Mouse (Mus musculus): ENCODE measurements at regions not wholly inside any gene's neighbourhood (a gene's known extent, or its start where the extent isn't known, plus 50 kb on each side); places are given as distances from the start of the nearest gene placed in this dataset.

DNA sequence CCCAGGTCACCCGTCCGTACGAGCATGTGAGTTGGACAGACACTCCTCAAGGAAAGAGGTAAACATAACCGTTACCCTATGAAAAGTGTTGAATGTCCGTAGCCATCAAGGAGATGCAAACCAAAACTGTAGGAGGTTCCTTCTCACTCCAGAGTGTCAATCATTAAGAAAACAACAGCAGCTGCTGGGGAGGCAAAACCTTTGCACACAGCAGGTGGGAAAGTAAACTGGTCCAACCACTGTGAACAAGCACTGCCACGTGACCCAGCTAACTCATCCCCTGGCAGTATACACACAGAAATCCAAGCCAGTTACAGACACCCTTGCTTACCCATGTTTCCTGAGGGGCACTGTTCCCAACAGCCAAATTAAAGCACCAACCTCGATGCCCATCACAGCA lies 54.7 kb upstream of the Irx5 start:
- DNase-seq = no peak

GRCm38 (mm10) chr8:92301029-92301428 lies 56.4 kb upstream of the Irx5 start:
- DNase-seq = no peak

DNA sequence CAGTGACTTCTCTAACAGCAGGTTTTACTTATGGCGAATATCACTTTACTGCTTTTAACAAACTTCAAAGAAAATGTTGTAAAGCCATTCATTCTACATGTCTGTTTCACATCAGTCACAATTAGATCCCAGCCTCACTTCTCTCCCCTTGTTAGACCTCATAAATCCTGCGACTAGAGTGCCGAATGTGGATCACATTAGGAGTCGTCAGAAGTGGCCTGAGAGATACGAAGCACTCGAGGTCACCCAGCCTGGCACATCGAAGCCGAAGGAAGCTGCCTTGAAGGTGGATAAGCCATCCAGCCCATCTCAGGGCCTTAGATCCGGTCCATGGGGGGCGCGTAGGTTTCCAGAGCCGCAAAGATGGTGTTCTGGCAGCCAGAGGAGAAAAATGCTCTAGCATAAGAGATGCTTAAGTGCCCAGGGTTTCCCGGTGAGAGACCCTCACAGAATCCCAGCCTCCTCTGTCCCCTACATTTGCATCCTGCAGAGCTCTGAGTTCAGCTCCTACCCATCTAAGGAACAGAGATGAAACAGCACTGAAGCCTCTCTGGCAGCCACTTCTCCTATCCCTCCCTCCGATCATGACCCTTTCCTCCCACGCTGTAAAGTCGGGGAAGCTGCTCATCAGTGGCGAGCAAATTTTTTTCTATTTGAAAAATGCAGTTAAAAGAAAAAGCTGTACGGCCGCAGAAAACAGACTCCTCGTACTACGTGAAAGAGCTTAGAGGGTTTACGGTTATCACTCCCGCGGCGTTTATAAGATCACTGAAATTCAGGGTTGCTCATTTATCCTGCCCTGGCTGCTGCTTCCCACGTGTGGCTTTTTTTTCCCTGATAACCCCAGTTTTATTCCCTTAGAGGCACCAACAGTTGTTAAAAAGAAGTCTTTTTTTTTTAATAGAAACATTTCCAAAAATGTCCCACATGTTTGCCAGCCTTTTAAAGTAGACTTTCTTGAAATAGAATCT lies 70.3 kb upstream of the Irx5 start:
- DNase-seq = no peak

- no peak for DNase-seq
Observed at GRCm38 (mm10) chr8:92275755-92276154, 81.7 kb upstream of the Irx5 start.

GRCm38 (mm10) chr8:92272726-92273125 lies 84.7 kb upstream of the Irx5 start:
- no peak for DNase-seq

- no peak for DNase-seq
Observed at GRCm38 (mm10) chr8:92272073-92272472, 85.4 kb upstream of the Irx5 start.

DNA sequence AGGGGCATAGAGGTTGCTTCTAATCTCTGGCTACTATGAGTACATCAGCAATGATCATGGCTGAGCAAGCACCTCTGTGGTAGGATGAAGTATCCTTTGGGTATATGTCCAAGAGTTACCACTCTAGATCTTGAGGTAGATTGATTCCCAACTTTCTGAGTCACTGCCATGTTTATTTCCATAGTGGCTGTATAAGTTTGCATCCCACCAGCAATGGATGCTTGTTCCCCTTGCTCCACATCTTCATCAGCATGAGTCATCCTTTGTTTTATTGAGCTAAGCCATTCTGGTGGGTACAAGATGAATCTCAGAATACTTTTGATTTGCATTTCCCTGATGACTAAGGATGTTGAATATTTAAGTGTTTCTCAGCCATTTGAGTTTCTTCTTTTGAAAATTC lies 86.8 kb upstream of the Irx5 start:
- no peak for DNase-seq

GRCm38 (mm10) chr8:92267415-92267814 lies 90.0 kb upstream of the Irx5 start:
- no peak for DNase-seq

DNA sequence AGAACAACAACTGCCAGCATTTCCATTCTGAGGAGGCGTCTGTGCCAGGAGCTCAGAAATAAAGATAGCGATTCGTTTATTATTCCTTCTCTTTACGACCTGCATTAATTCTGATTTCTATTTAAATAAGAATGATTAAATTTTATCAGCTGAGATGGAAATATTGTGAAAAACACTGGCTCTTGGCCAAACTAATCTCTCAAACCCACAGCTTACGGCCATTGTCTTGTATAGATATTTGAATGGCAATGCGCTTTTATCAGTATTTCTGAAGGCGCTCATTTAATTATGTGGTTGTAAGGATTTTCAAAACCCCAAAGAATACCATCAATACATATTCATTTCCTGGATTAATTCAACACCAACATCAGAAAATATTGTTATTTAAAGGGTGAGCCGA lies 97.4 kb upstream of the Irx5 start:
- no peak for DNase-seq

- no peak for DNase-seq
Observed at GRCm38 (mm10) chr8:92258258-92258657, 99.2 kb upstream of the Irx5 start.

DNA sequence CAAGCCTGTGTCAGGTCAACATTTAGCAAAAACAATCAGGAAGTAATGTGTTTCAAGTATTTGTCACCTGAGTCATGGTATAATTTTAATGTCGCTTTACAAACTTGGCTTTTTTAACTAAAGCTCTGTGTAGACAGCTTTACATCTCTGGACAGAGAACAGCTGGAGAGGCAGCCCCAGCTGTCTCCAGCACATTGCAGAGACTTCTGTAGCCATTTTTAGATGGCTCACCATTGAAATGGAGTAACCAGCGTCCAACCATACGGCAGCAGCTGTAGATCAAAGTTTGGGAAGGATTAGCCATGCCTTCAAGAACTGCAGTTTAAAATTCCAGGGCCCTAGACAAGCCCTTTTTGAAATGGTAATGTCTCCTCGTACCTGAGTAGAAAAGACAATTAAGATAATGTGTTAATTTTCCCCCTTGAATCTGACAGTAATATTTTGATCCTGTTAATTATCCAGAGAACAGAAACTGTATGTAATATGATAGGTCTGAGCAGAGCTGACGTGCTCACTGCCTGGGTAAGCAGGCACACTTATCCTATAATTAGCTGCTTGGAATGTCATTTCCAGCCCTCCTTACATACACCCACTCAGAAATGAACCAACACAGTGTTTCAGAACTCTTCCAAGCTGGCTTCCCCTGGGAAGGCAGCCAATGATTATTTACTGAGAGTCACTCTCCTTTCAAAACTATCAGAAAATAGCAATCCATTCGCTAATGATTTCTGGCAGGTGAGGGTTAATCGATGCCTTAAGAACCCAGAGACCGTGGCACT lies 104.6 kb upstream of the Irx5 start:
- DNase-seq = no peak

DNA sequence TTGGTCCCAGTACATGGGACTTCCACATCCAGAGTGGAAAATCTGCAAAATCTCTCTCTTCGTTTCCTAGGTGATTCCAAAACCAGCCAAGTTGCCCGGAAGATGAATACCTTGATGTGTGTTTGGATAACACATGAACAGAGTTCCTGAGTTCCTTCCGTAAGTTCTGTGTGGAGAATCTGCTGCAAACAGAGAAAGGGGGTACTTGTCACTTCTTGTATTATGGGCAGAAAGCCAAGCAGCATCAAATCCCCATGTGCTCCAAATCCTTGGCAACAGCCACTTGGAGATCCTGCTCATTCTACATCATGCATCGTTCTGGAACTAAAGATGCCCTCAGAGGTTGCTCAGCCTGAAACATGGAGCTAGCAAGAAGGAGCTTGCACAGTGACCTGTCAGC lies 111.1 kb upstream of the Irx5 start:
- DNase-seq = no peak

GRCm38 (mm10) chr8:92240686-92241275 lies 116.6 kb upstream of the Irx5 start:
- no peak for DNase-seq

DNA sequence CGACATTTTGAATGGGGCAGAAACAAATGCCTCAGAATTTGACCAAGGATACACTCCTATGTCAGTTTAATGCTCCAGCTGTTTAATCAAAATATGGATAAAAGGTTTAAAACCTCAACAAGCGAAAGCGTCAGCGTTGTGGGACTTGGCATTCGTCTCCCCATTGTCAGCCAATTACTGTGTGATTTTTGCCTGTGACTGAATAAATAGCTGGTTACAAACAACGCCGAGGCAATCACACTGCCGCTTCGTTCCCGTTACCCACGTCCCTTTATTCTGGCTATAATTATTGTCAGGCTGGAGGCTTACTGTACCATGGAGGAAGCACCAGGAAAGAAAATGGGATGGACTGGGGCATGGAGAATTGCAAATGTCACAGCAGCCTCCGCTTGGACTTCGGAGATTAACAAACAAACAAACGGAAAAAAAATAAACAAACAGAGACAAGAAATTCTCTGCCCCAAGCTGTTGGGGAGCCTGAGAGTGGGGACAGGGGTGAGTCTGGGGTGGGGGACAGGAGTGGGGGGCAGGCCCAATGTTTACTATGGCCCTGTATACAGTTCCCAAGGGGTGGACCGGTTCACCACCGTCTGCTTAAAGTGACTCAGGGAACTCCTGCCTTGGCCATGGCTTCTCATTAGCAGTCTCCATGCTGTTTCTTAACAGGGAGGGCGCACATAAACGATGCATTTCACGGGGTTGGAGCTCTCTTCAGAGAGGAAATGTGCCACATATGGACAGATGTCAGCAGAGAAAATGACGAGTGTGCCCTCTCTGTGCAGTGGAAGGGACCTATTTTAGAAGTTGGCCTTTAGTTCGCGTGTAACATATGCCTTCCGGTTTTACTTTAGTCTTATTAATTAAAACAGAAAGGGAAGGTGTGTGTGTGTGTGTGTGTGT lies 125.8 kb upstream of the Irx5 start:
- DNase-seq = no peak

- no peak for DNase-seq
Observed at GRCm38 (mm10) chr8:92229526-92229925, 127.9 kb upstream of the Irx5 start.

DNA sequence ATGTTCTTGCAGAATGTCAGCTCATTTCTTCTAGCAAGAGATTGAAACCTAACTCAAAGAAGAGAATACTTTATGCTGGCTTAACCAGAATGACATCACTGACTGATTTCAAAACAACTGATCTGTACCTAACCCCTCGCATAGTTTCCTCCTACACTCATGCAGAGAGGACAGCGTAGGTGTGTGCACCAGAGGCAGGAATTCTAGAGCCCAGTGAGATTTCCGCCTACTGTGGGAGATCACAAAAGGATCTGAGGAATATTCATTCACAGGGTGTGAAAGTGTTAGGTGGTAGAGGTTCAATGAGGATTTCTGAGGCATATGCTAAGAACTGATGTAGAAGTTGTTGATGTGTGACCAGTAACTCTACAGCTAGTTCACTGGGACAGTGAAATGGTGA lies 132.5 kb upstream of the Irx5 start:
- DNase-seq = no peak

GRCm38 (mm10) chr8:92222992-92223391 lies 134.4 kb upstream of the Irx5 start:
- DNase-seq = no peak

GRCm38 (mm10) chr8:92219181-92219890 lies 138.1 kb upstream of the Irx5 start:
- no peak for DNase-seq

DNA sequence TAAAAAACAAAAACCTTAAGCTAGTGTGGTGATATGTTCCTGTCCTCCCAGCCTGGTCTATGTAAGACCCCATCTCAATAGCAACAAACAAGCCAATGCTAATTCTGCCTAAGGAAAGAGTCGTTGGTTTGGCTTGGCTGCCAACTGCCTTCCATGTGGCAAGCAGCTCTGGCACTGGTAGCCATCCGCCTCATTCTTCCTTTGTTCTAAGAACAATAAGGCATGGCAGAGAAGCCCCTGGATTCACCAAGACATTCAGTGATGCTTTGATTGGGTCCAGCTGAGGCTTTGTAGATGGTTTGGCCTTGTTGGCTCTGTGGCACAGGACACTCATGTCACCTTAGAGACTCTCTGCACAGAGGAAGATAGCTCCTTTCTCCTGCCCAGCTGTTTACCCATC lies 139.9 kb upstream of the Irx5 start:
- DNase-seq = no peak

DNA sequence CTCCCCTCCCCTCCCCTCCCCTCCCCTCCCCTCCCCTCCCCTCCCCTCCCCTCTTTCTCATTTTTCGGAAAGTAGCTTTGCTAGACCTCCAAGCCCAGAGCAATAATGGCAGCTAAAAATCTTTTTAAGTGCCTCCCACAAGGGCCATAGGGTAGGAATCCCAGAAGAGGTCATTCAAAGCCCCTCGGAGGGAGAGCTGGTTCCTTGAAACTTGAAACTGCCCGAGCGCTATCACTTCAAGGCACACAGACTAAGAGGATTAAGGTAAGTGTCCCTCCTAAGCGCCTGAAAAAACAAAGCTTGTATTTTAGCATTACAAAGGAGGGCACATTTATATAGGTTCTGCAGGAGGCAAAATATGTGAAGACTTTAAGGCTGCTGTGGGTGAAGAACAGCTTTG lies 141.2 kb upstream of the Irx5 start:
- no peak for DNase-seq

GRCm38 (mm10) chr8:92212786-92213535 lies 144.5 kb upstream of the Irx5 start:
- no peak for DNase-seq
